Mouse (Mus musculus): ENCODE results near the gene Zfr. TPM values are rescaled to one million over a fixed set of nuclear protein-coding genes. Genes with fewer than 3 reads are reported as not detected.

Zfr gene
- total RNA-seq, 4 experiments from 2014 or later = 287 to 318 (median 316) TPM

Small RNA genes lying within 50 kb of the gene (microRNA-seq; reads per million reads assigned to microRNA genes)
- 0 reads per million in 2 experiments for gene Mir1898

Other genes starting within 250 kb of the Zfr start
- gene Npr3, start 210.5 kb upstream of the Zfr start, total RNA-seq (2022) = 10 to 100 TPM in 3 of 4 experiments, 1 to 10 TPM in 1; 9.4 to 11.6 (median 10.6) TPM
- 100 to 1,000 TPM; 276 to 318 (median 297) TPM for gene Sub1, start 120.8 kb upstream of the Zfr start, total RNA-seq (2022)
- 10 to 100 TPM; 42.9 to 47.1 (median 44.7) TPM for gene Mtmr12, start 87.2 kb downstream of the Zfr start, total RNA-seq (2022)
- 10 to 100 TPM; 79.2 to 88.1 (median 83.0) TPM for gene Golph3, start 203.6 kb downstream of the Zfr start, total RNA-seq (2022)
- gene 1810049J17Rik, start 204.1 kb downstream of the Zfr start, total RNA-seq (2022) = 1 to 10 TPM in 3 of 4 experiments, not detected in 1; 1.2 to 1.7 (median 1.6) TPM

Data from left cerebral cortex, adult 8-10 months (tissue).